ENCODE assay signal across 40 mouse cellular contexts in genomic region chr11:82251251-82251650, GRCm38 (mm10). TPM values are rescaled to one million over a fixed set of nuclear protein-coding genes. Genes with fewer than 3 reads are reported as not detected.
"Had no signal": no experiment of that assay in that cellular context is flagged by ENCODE, and none has a peak within 500 bp of the region (broad histone marks: within the 10 kb centered on the region; RNA-seq: fewer than 3 reads in every experiment).

No protein-coding gene starts in this region.

- DNase-seq: gastrocnemius, postnatal 14 days; gastrocnemius, postnatal 36 days; heart, adult 11 months; heart, adult 2 months; heart, postnatal 14 days; heart, postnatal 36 days; kidney, adult 11 months; kidney, adult 2 months; kidney, postnatal 10 days; kidney, postnatal 25 days; kidney, postnatal 4 days; layer of hippocampus, adult 9-11 months; layer of hippocampus, postnatal 36 days; liver; liver, embryonic 13.5 days had no signal

- H3K27ac ChIP-seq: heart, adult 2 months; heart, embryonic 13.5 days; heart, embryonic 15.5 days; hindbrain, embryonic 13.5 days; hindbrain, embryonic 15.5 days; hindbrain, postnatal 0 days; limb, embryonic 10.5 days; limb, embryonic 12.5 days; liver, embryonic 13.5 days; liver, embryonic 15.5 days had no signal

- H3K27me3 ChIP-seq: hindbrain, embryonic 15.5 days; liver, embryonic 13.5 days; liver, embryonic 15.5 days had no signal

- H3K9ac ChIP-seq: heart, embryonic 13.5 days; heart, embryonic 15.5 days; hindbrain, embryonic 13.5 days; hindbrain, embryonic 15.5 days; limb, embryonic 12.5 days; liver, embryonic 13.5 days; liver, embryonic 15.5 days had no signal

- H3K36me3 ChIP-seq: heart, embryonic 13.5 days; heart, embryonic 15.5 days; hindbrain, embryonic 13.5 days; hindbrain, embryonic 15.5 days; limb, embryonic 10.5 days; limb, embryonic 12.5 days; liver, embryonic 13.5 days; liver, embryonic 15.5 days had no signal

- H3K4me3 ChIP-seq: heart, adult 2 months; heart, embryonic 13.5 days; heart, embryonic 15.5 days; hindbrain, embryonic 13.5 days; hindbrain, embryonic 15.5 days; limb, embryonic 10.5 days; limb, embryonic 12.5 days; liver, embryonic 13.5 days; liver, embryonic 15.5 days had no signal

- H3K9me3 ChIP-seq: heart, embryonic 13.5 days; heart, embryonic 15.5 days; hindbrain, embryonic 13.5 days; hindbrain, embryonic 15.5 days; limb, embryonic 10.5 days; limb, embryonic 12.5 days; liver, embryonic 13.5 days; liver, embryonic 15.5 days had no signal

- H3K4me1 ChIP-seq: heart, embryonic 13.5 days; liver, embryonic 13.5 days; liver, embryonic 15.5 days had no signal

- H3K4me2 ChIP-seq: heart, embryonic 11.5 days; heart, embryonic 13.5 days; heart, embryonic 15.5 days; hindbrain, embryonic 13.5 days; hindbrain, embryonic 15.5 days; limb, embryonic 12.5 days; liver, embryonic 11.5 days; liver, embryonic 13.5 days; liver, embryonic 15.5 days had no signal

- ATAC-seq: hindbrain, postnatal 0 days; intestine, embryonic 16.5 days had no signal

RNA-seq across cellular contexts. Expression of gene Ccl1, which starts 54.2 kb away (rescaled TPM):
- total RNA-seq: gastrocnemius, adult 18-20 months; gastrocnemius, adult 8-10 months; gastrocnemius, postnatal 14 days; gastrocnemius, postnatal 36 days; heart, adult 2 months; heart, postnatal 14 days; heart, postnatal 36 days; hematopoietic stem cell, adult 5-6 weeks; hindbrain, postnatal 0 days; layer of hippocampus, adult 8-10 months; layer of hippocampus, postnatal 14 days; layer of hippocampus, postnatal 36 days; left cerebral cortex, adult 18-20 months; left cerebral cortex, postnatal 14 days; left cerebral cortex, postnatal 36 days had no signal
- polyA plus RNA-seq: gonadal fat pad, adult 2 months; heart, adult 2 months; heart, embryonic 11.5 days; heart, embryonic 13.5 days; heart, embryonic 15.5 days; heart, postnatal 0 days; hindbrain, postnatal 0 days; intestine, embryonic 14.5 days; intestine, embryonic 16.5 days; kidney, adult 2 months; kidney, embryonic 14.5 days; kidney, embryonic 16.5 days; limb, embryonic 10.5 days; limb, embryonic 12.5 days; limb, embryonic 14.5 days; liver, embryonic 11.5 days; liver, embryonic 13.5 days; liver, embryonic 15.5 days had no signal
